In the genomic region with DNA sequence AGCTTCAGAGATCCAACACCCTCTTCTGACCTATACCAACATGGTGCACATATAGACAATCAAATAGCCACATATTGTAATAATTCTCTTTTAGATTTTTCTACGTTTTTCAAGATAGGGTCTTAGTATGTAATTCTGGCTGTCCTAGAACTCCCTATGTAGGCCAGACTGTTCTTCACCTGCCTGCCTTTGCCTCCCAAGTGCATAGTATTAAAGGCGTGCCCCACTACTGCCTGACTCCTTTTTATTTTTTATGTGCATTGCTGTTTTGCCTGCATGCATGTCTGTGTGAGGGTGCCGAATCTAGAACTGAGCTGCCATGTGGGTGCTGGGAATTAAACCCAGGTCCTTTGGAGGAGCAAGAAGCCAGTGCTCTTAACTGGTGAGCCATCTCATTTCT, we compare ENCODE assay signal across 17 mouse cellular contexts. TPM values are rescaled to one million over a fixed set of nuclear protein-coding genes. Genes with fewer than 3 reads are reported as not detected.
DNase-seq lines count a peak whose midpoint lies in the region; ATAC-seq and TF ChIP-seq lines count a peak whose summit lies in the region.
"Had no signal": no experiment of that assay in that cellular context is flagged by ENCODE, and none has a peak within 500 bp of the region (broad histone marks: within the 10 kb centered on the region; RNA-seq: fewer than 3 reads in every experiment).

No protein-coding gene starts in this region.

- intact Hi-C loops in gastrocnemius, postnatal 36 days (cut with DNase I) = no loop called here

- TF ChIP-seq POLR2A in kidney, adult 2 months (IDR thresholded peaks at IDR 0.05; ENCODE audit: low read depth, low read length) = no peak
- TF ChIP-seq POLR2A in ES-Bruce4 (IDR thresholded peaks at IDR 0.05; ENCODE audit: insufficient read depth, low read length) = no peak

- 92% methylated on average over 3 of the region's 3 CpGs for WGBS in forebrain, embryonic 10.5 days
- 94% methylated on average over 3 of the region's 3 CpGs for whole genome bisulfite sequencing in forebrain, postnatal 0 days
- WGBS in kidney, embryonic 15.5 days = 91% methylated on average over 3 of the region's 3 CpGs
- WGBS in kidney, adult 2 months = 91% methylated on average over 3 of the region's 3 CpGs
- WGBS in liver, embryonic 14.5 days (ENCODE audit: insufficient replicate concordance) = 63% methylated on average over 3 of the region's 3 CpGs

- no peak for ATAC-seq in forebrain, postnatal 0 days
- no peak for ATAC-seq in kidney, embryonic 15.5 days (replicated peaks; ENCODE audit: low FRiP score)
- no peak for ATAC-seq in liver, embryonic 14.5 days (ENCODE audit: insufficient read depth)
- ATAC-seq: midbrain, embryonic 15.5 days; Patski had no signal

- H3K4me2 ChIP-seq in forebrain, postnatal 0 days (ENCODE audit: low read depth) = no peak overlapping the region
- H3K4me2 ChIP-seq in kidney, embryonic 15.5 days = peak overlapping the region; percentile 75; the same call in 1 of the 2 replicates
- H3K4me2 ChIP-seq in liver, embryonic 14.5 days (ENCODE audit: low read depth) = peak overlapping the region; percentile 75

- H3K36me3 ChIP-seq in forebrain, embryonic 10.5 days (replicated peaks) = peaks cover 7% of the 10 kb centered on the region
- no peaks in the 10 kb centered on the region for H3K36me3 ChIP-seq in forebrain, postnatal 0 days (ENCODE audit: insufficient read depth)
- H3K36me3 ChIP-seq in kidney, embryonic 15.5 days = 0 out of 2 replicates have a peak, but pooled peaks cover 3% of the 10 kb centered on the region
- H3K36me3 ChIP-seq in kidney, adult 2 months (ENCODE audit: control insufficient read depth, insufficient read depth, low read length) = no peaks in the 10 kb centered on the region
- H3K36me3 ChIP-seq in ES-Bruce4 (ENCODE audit: control insufficient read depth, insufficient read depth, low read length, poor library complexity, severe bottlenecking) = no peaks in the 10 kb centered on the region; the same call in 1 of the 2 replicates
- H3K36me3 ChIP-seq in liver, embryonic 14.5 days (replicated peaks; ENCODE audit: control insufficient read depth, insufficient read depth, low read depth) = peaks cover 12% of the 10 kb centered on the region
- H3K36me3 ChIP-seq: midbrain, embryonic 15.5 days; neural tube, embryonic 12.5 days had no signal

- no peak for TF ChIP-seq EP300 in ES-Bruce4 (IDR thresholded peaks at IDR 0.05; ENCODE audit: insufficient read depth, low read depth, low read length)
- no peak for TF ChIP-seq EP300 in liver, embryonic 14.5 days (IDR thresholded peaks at IDR 0.05; ENCODE audit: low read depth)

- no peak for TF ChIP-seq CTCF in forebrain, postnatal 0 days (IDR thresholded peaks at IDR 0.05; ENCODE audit: low read depth)
- TF ChIP-seq CTCF in kidney, adult 2 months (conservative IDR thresholded peaks at IDR 0.05; ENCODE audit: insufficient read depth, insufficient read length, low read depth, low read length) = no peak
- no peak for TF ChIP-seq CTCF in ES-Bruce4 (IDR thresholded peaks at IDR 0.05; ENCODE audit: low read depth, low read length)
- no peak for TF ChIP-seq CTCF in liver, embryonic 14.5 days (IDR thresholded peaks at IDR 0.05; ENCODE audit: low read depth)

- peak overlapping the region; percentile 92; the same call in 1 of the 2 replicates for H3K27ac ChIP-seq in forebrain, embryonic 10.5 days
- no peak overlapping the region for H3K27ac ChIP-seq in forebrain, postnatal 0 days (ENCODE audit: low read depth, low read length)
- H3K27ac ChIP-seq in kidney, embryonic 15.5 days = peak overlapping the region; percentile 96; the same call in 1 of the 2 replicates
- H3K27ac ChIP-seq in kidney, adult 2 months (ENCODE audit: insufficient read depth, low read depth, low read length) = no peak overlapping the region
- 0 out of 2 replicates have a peak overlapping the region, but pooled peaks have one; percentile 48 for H3K27ac ChIP-seq in ES-Bruce4 (ENCODE audit: insufficient read depth, low read length)
- H3K27ac ChIP-seq in liver, embryonic 14.5 days = peak overlapping the region; percentile 99

- no peak overlapping the region for H3K9ac ChIP-seq in forebrain, postnatal 0 days
- H3K9ac ChIP-seq in kidney, embryonic 15.5 days = no peak overlapping the region
- H3K9ac ChIP-seq in ES-Bruce4 (ENCODE audit: low read depth, poor library complexity, severe bottlenecking) = peak overlapping the region; percentile 88
- H3K9ac ChIP-seq in liver, embryonic 14.5 days (replicated peaks) = peak overlapping the region; percentile 98

- DNase-seq in forebrain, embryonic 10.5 days (ENCODE audit: extremely low spot score, low spot score) = no peak
- no peak for DNase-seq in forebrain, postnatal 0 days
- DNase-seq in kidney, adult 2 months = no peak
- DNase-seq in liver, embryonic 14.5 days (ENCODE audit: low read depth in 3 of 3, low spot score in 3 of 3) = no peak
- DNase-seq in gastrocnemius, postnatal 36 days = no peak
- DNase-seq in thymus, postnatal 14 days = no peak
- DNase-seq: cerebellum, postnatal 25 days; heart, adult 18-20 months; heart, postnatal 4 days; kidney, adult 9 months; lung, postnatal 10 days had no signal

- H3K27me3 ChIP-seq in forebrain, embryonic 10.5 days (ENCODE audit: poor library complexity, severe bottlenecking) = no peaks in the 10 kb centered on the region
- no peaks in the 10 kb centered on the region for H3K27me3 ChIP-seq in forebrain, postnatal 0 days (ENCODE audit: insufficient read depth, low read length)
- no peaks in the 10 kb centered on the region for H3K27me3 ChIP-seq in kidney, embryonic 15.5 days
- H3K27me3 ChIP-seq in kidney, adult 2 months (replicated peaks; ENCODE audit: control insufficient read depth, insufficient read depth, low read length) = no peaks in the 10 kb centered on the region
- H3K27me3 ChIP-seq in ES-Bruce4 (ENCODE audit: control insufficient read depth, insufficient read depth, low read length, poor library complexity, severe bottlenecking) = no peaks in the 10 kb centered on the region
- H3K27me3 ChIP-seq in liver, embryonic 14.5 days (ENCODE audit: control insufficient read depth, insufficient read depth, low read length) = no peaks in the 10 kb centered on the region
- H3K27me3 ChIP-seq: midbrain, embryonic 15.5 days; neural tube, embryonic 12.5 days; Patski had no signal

- H3K4me3 ChIP-seq in forebrain, embryonic 10.5 days = peak overlapping the region; percentile 83; the same call in 1 of the 2 replicates
- no peak overlapping the region for H3K4me3 ChIP-seq in forebrain, postnatal 0 days (ENCODE audit: low read depth, low read length)
- no peak overlapping the region for H3K4me3 ChIP-seq in kidney, embryonic 15.5 days (replicated peaks)
- no peak overlapping the region for H3K4me3 ChIP-seq in kidney, adult 2 months (ENCODE audit: insufficient read depth, low read depth, low read length)
- H3K4me3 ChIP-seq in ES-Bruce4 (ENCODE audit: low read depth, low read length) = peak overlapping the region; percentile 76
- H3K4me3 ChIP-seq in liver, embryonic 14.5 days (ENCODE audit: insufficient read depth in 1 of 2, low read depth in 2 of 2, low read length in 2 of 2) = peak overlapping the region; percentile 90 to 92

- no peaks in the 10 kb centered on the region for H3K9me3 ChIP-seq in forebrain, embryonic 10.5 days
- no peaks in the 10 kb centered on the region for H3K9me3 ChIP-seq in forebrain, postnatal 0 days (ENCODE audit: low read length)
- H3K9me3 ChIP-seq in kidney, embryonic 15.5 days (replicated peaks) = no peaks in the 10 kb centered on the region
- H3K9me3 ChIP-seq in ES-Bruce4 (replicated peaks; ENCODE audit: control insufficient read depth, insufficient read depth, low read length, poor library complexity, severe bottlenecking) = no peaks in the 10 kb centered on the region
- H3K9me3 ChIP-seq in liver, embryonic 14.5 days (ENCODE audit: control insufficient read depth, low read length) = no peaks in the 10 kb centered on the region
- H3K9me3 ChIP-seq: midbrain, embryonic 15.5 days; neural tube, embryonic 12.5 days had no signal

- H3K4me1 ChIP-seq in forebrain, embryonic 10.5 days = peaks cover 36% of the 10 kb centered on the region
- peaks cover 13% of the 10 kb centered on the region; the same call in 1 of the 2 replicates for H3K4me1 ChIP-seq in forebrain, postnatal 0 days (ENCODE audit: insufficient read depth)
- H3K4me1 ChIP-seq in kidney, embryonic 15.5 days = peaks cover 25% of the 10 kb centered on the region
- peaks cover 5% of the 10 kb centered on the region; the same call in 1 of the 2 replicates for H3K4me1 ChIP-seq in kidney, adult 2 months (ENCODE audit: control insufficient read depth, insufficient read depth, low read length)
- H3K4me1 ChIP-seq in ES-Bruce4 (ENCODE audit: control insufficient read depth, insufficient read depth, low read length) = no peaks in the 10 kb centered on the region
- peaks cover 17% of the 10 kb centered on the region in 2 experiments for H3K4me1 ChIP-seq in liver, embryonic 14.5 days (replicated peaks; ENCODE audit: control insufficient read depth in 2 of 2, insufficient read depth in 2 of 2, low read length in 1 of 2)

RNA-seq across cellular contexts. Expression of gene Cdkn2d, which starts 1.1 kb away (rescaled TPM):
- 40.4 and 42.9 TPM in 2 replicates for polyA plus RNA-seq in forebrain, embryonic 10.5 days (2016; fragmentation: Nextera tagmentation; extraction: Ambion mirVana)
- 65.1 and 69.4 TPM in 2 replicates for total RNA-seq in forebrain, postnatal 0 days (2014; rRNA removed)
- polyA plus RNA-seq in forebrain, postnatal 0 days (2015; fragmentation: Nextera tagmentation; extraction: Ambion mirVana) = 104 and 118 TPM in 2 replicates
- 51.2 and 51.5 TPM in 2 replicates for polyA plus RNA-seq in kidney, embryonic 15.5 days (2015; fragmentation: Nextera tagmentation; extraction: Ambion mirVana)
- polyA plus RNA-seq in kidney, adult 2 months (2012; rRNA removed) = 20.2 and 24.1 TPM in 2 replicates
- polyA plus RNA-seq in ES-Bruce4 (2011; ENCODE audit: insufficient read depth, insufficient read length, low read depth, missing spikeins) = 11.6 and 12.4 TPM in 2 replicates
- polyA plus RNA-seq in liver, embryonic 14.5 days (2012; rRNA removed) = 70.5 and 74.4 TPM in 2 replicates
- 116 and 119 TPM in 2 replicates for polyA plus RNA-seq in liver, embryonic 14.5 days (2014; fragmentation: Nextera tagmentation; extraction: Ambion mirVana)
- 10 to 100 TPM in 1 of 2 experiments, 1 to 10 TPM in 1; 8.4 to 10.1 TPM for total RNA-seq in gastrocnemius, postnatal 36 days (2021)

RNA-seq across cellular contexts. Expression of gene Kri1, which starts 4.5 kb away (rescaled TPM):
- polyA plus RNA-seq in forebrain, embryonic 10.5 days (2016; fragmentation: Nextera tagmentation; extraction: Ambion mirVana) = 18.3 and 18.8 TPM in 2 replicates
- 27.6 and 28.1 TPM in 2 replicates for total RNA-seq in forebrain, postnatal 0 days (2014; rRNA removed)
- 7.1 and 11.9 TPM in 2 replicates for polyA plus RNA-seq in forebrain, postnatal 0 days (2015; fragmentation: Nextera tagmentation; extraction: Ambion mirVana)
- polyA plus RNA-seq in kidney, embryonic 15.5 days (2015; fragmentation: Nextera tagmentation; extraction: Ambion mirVana) = 13.8 and 19.8 TPM in 2 replicates
- polyA plus RNA-seq in kidney, adult 2 months (2012; rRNA removed) = 14.2 and 15.9 TPM in 2 replicates
- 35.9 and 41.7 TPM in 2 replicates for polyA plus RNA-seq in ES-Bruce4 (2011; ENCODE audit: insufficient read depth, insufficient read length, low read depth, missing spikeins)
- 14.4 and 21.9 TPM in 2 replicates for polyA plus RNA-seq in liver, embryonic 14.5 days (2012; rRNA removed)
- 3.9 and 5.0 TPM in 2 replicates for polyA plus RNA-seq in liver, embryonic 14.5 days (2014; fragmentation: Nextera tagmentation; extraction: Ambion mirVana)
- 10 to 100 TPM in 1 of 2 experiments, 1 to 10 TPM in 1; 9.1 to 11.6 TPM for total RNA-seq in gastrocnemius, postnatal 36 days (2021)

RNA-seq across cellular contexts. Expression of gene Ap1m2, which starts 19.9 kb away (rescaled TPM):
- polyA plus RNA-seq in forebrain, embryonic 10.5 days (2016; fragmentation: Nextera tagmentation; extraction: Ambion mirVana) = 6.3 and 8.5 TPM in 2 replicates
- total RNA-seq in forebrain, postnatal 0 days (2014; rRNA removed) = 2.6 and 4.2 TPM in 2 replicates
- 2.4 and 2.9 TPM in 2 replicates for polyA plus RNA-seq in forebrain, postnatal 0 days (2015; fragmentation: Nextera tagmentation; extraction: Ambion mirVana)
- 35.9 and 37.1 TPM in 2 replicates for polyA plus RNA-seq in kidney, embryonic 15.5 days (2015; fragmentation: Nextera tagmentation; extraction: Ambion mirVana)
- polyA plus RNA-seq in kidney, adult 2 months (2012; rRNA removed) = 30.6 and 36.2 TPM in 2 replicates
- polyA plus RNA-seq in ES-Bruce4 (2011; ENCODE audit: insufficient read depth, insufficient read length, low read depth, missing spikeins) = 83.3 and 87.8 TPM in 2 replicates
- 0.06 and 0.07 TPM in 2 replicates for polyA plus RNA-seq in liver, embryonic 14.5 days (2012; rRNA removed)
- polyA plus RNA-seq in liver, embryonic 14.5 days (2014; fragmentation: Nextera tagmentation; extraction: Ambion mirVana) = 0.16 and 0.24 TPM in 2 replicates
- not detected for total RNA-seq in gastrocnemius, postnatal 36 days (2021)
- total RNA-seq: heart, adult 18-20 months; heart, postnatal 4 days had no signal
- polyA plus RNA-seq: C2C12, Patski had no signal

RNA-seq across cellular contexts. Expression of gene Atg4d, which starts 27.2 kb away (rescaled TPM):
- 45.2 and 48.5 TPM in 2 replicates for polyA plus RNA-seq in forebrain, embryonic 10.5 days (2016; fragmentation: Nextera tagmentation; extraction: Ambion mirVana)
- total RNA-seq in forebrain, postnatal 0 days (2014; rRNA removed) = 18.7 and 19.5 TPM in 2 replicates
- 19.9 and 26.4 TPM in 2 replicates for polyA plus RNA-seq in forebrain, postnatal 0 days (2015; fragmentation: Nextera tagmentation; extraction: Ambion mirVana)
- polyA plus RNA-seq in kidney, embryonic 15.5 days (2015; fragmentation: Nextera tagmentation; extraction: Ambion mirVana) = 42.7 and 49.5 TPM in 2 replicates
- 67.0 and 71.9 TPM in 2 replicates for polyA plus RNA-seq in kidney, adult 2 months (2012; rRNA removed)
- 18.8 and 22.3 TPM in 2 replicates for polyA plus RNA-seq in ES-Bruce4 (2011; ENCODE audit: insufficient read depth, insufficient read length, low read depth, missing spikeins)
- polyA plus RNA-seq in liver, embryonic 14.5 days (2012; rRNA removed) = 21.5 and 38.9 TPM in 2 replicates
- 69.3 and 78.1 TPM in 2 replicates for polyA plus RNA-seq in liver, embryonic 14.5 days (2014; fragmentation: Nextera tagmentation; extraction: Ambion mirVana)
- total RNA-seq in gastrocnemius, postnatal 36 days (2021) = 10 to 100 TPM; 62.0 to 65.7 TPM

RNA-seq across cellular contexts. Expression of gene Slc44a2, which starts 28.2 kb away (rescaled TPM):
- polyA plus RNA-seq in forebrain, embryonic 10.5 days (2016; fragmentation: Nextera tagmentation; extraction: Ambion mirVana) = 62.6 and 71.5 TPM in 2 replicates
- total RNA-seq in forebrain, postnatal 0 days (2014; rRNA removed) = 55.2 and 63.1 TPM in 2 replicates
- 40.8 and 48.9 TPM in 2 replicates for polyA plus RNA-seq in forebrain, postnatal 0 days (2015; fragmentation: Nextera tagmentation; extraction: Ambion mirVana)
- polyA plus RNA-seq in kidney, embryonic 15.5 days (2015; fragmentation: Nextera tagmentation; extraction: Ambion mirVana) = 85.4 and 97.1 TPM in 2 replicates
- polyA plus RNA-seq in kidney, adult 2 months (2012; rRNA removed) = 47.4 and 49.2 TPM in 2 replicates
- 64.9 and 66.4 TPM in 2 replicates for polyA plus RNA-seq in ES-Bruce4 (2011; ENCODE audit: insufficient read depth, insufficient read length, low read depth, missing spikeins)
- 10.0 TPM in 2 replicates for polyA plus RNA-seq in liver, embryonic 14.5 days (2012; rRNA removed)
- polyA plus RNA-seq in liver, embryonic 14.5 days (2014; fragmentation: Nextera tagmentation; extraction: Ambion mirVana) = 11.6 and 12.7 TPM in 2 replicates
- 100 to 1,000 TPM; 135 to 148 TPM for total RNA-seq in gastrocnemius, postnatal 36 days (2021)

Comparison
In these comparisons a context has a peak if more than half of its experiments do, and no peak if none do; other contexts are left out.
1. H3K27ac ChIP-seq: peak in forebrain, embryonic 10.5 days (single experiment), kidney, embryonic 15.5 days (single experiment), ES-Bruce4 (single experiment) and liver, embryonic 14.5 days (single experiment); none in forebrain, postnatal 0 days (single experiment) and kidney, adult 2 months (single experiment).
2. H3K4me3 ChIP-seq: peak in forebrain, embryonic 10.5 days (single experiment), ES-Bruce4 (single experiment) and liver, embryonic 14.5 days (2 of 2); none in forebrain, postnatal 0 days (single experiment), kidney, embryonic 15.5 days (single experiment) and kidney, adult 2 months (single experiment).
3. H3K9ac ChIP-seq: peak in ES-Bruce4 (single experiment) and liver, embryonic 14.5 days (single experiment); none in forebrain, postnatal 0 days (single experiment) and kidney, embryonic 15.5 days (single experiment).